Mouse (Mus musculus) ES-Bruce4 (cell line): ENCODE results near the gene Gm3642. TPM values are rescaled to one million over a fixed set of nuclear protein-coding genes. Genes with fewer than 3 reads are reported as not detected.
"Not testable (repeated sequence)": the region's sequence is repeated elsewhere in the genome, so short reads cannot be mapped to it uniquely, and the experiment has no call there.

Experiments used
- H3K27ac ChIP-seq: 2 replicates; pipeline ENCODE4 v1.5.1; 2012; ENCODE audit warnings: low read length, inconsistent platforms; ENCODE audit not compliant: insufficient read depth
- H3K27me3 ChIP-seq: 2 replicates; pipeline ENCODE4 v1.6.1; 2012; ENCODE audit warnings: mild to moderate bottlenecking, low read length, inconsistent platforms; ENCODE audit not compliant: control insufficient read depth, poor library complexity, insufficient read depth, severe bottlenecking
- H3K36me3 ChIP-seq: 2 replicates; pipeline ENCODE4 v1.6.1; 2012; ENCODE audit warnings: inconsistent platforms, mild to moderate bottlenecking, low read length, moderate library complexity; ENCODE audit not compliant: control insufficient read depth, poor library complexity, insufficient read depth, severe bottlenecking
- H3K4me1 ChIP-seq: one replicate; pipeline ENCODE4 v1.8.1; 2011; ENCODE audit warnings: low read length; ENCODE audit not compliant: control insufficient read depth, insufficient read depth
- H3K4me3 ChIP-seq: 2 replicates; pipeline ENCODE4 v1.5.1; 2011; ENCODE audit warnings: low read depth, mild to moderate bottlenecking, low read length
- H3K9ac ChIP-seq: 2 replicates; pipeline ENCODE4 v1.6.1; 2012; ENCODE audit warnings: low read depth, mild to moderate bottlenecking, inconsistent platforms; ENCODE audit not compliant: poor library complexity, severe bottlenecking
- H3K9me3 ChIP-seq: replicated peaks from 2 replicates; pipeline ENCODE4 v1.6.1; 2012; ENCODE audit warnings: mild to moderate bottlenecking, low read length, inconsistent platforms; ENCODE audit not compliant: control insufficient read depth, poor library complexity, insufficient read depth, severe bottlenecking
- polyA plus RNA-seq: library from polyadenylated mRNA; stranded (reverse); fragments of >200 nt; gene quantifications from 2 replicates; pipeline ENCODE4 v1.2.4, GENCODE M21; 2011; ENCODE audit warnings: low read depth; ENCODE audit not compliant: missing spikeins, insufficient read depth, insufficient read length

Gene Gm3642
- polyA plus RNA-seq: not detected in 2 replicates

- H3K27ac ChIP-seq, H3K27me3 ChIP-seq, H3K4me1 ChIP-seq, H3K9ac ChIP-seq, H3K4me3 ChIP-seq, H3K9me3 ChIP-seq, H3K36me3 ChIP-seq: not testable (repeated sequence)
Measured at GRCm38 (mm10) chr14:6840211-6840610, at the start of gene Gm3642. Gene Gm3642, minus strand, starts transcription at chr14:6840311.

DNA sequence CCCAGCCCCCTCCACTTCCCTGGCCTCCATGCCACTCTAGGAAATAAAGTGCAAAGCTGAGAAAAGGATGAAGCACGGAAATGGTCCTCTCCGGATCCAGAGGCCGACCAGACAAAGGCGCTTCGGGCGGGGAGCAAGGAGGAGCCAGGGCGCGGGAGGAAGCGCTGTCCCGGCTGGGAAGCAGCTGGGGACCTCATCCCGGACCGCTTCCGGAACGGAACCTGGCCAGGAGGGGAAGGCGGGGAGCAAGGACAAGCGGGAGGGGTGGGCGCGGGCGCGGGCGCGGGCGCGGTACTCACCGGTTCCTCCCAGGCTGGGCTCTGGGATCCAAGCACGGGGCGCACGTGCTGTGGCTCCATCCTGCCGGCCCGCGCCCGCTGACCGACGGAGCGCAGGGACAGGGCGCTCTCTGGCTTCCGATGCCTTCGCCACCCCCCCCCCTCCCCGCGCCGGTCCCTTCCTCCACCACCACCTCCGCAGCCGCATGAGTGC is 49.5 kb upstream of the Gm3642 start, which contains the start of gene Gm3667:
TSS of gene Gm3667 (minus strand) at position 442 of the 492 bp plus-strand sequence.
- H3K4me3 ChIP-seq: peak within 1 kb of the TSS; percentile 55
- H3K4me1 ChIP-seq, H3K36me3 ChIP-seq, H3K9me3 ChIP-seq, H3K27me3 ChIP-seq, H3K27ac ChIP-seq, H3K9ac ChIP-seq: not testable (repeated sequence)

- H3K9me3 ChIP-seq, H3K4me1 ChIP-seq, H3K27me3 ChIP-seq, H3K27ac ChIP-seq, H3K36me3 ChIP-seq, H3K9ac ChIP-seq: not testable (repeated sequence)
- H3K4me3 ChIP-seq: peak overlapping the region; percentile 55; the same call in 1 of the 2 replicates
Measured at GRCm38 (mm10) chr14:6888811-6889210, 48.7 kb upstream of the Gm3642 start.

GRCm38 (mm10) chr14:6823297-6823696 is 16.8 kb downstream of the Gm3642 start:
- not testable (repeated sequence) for H3K36me3 ChIP-seq, H3K4me1 ChIP-seq, H3K27me3 ChIP-seq, H3K9me3 ChIP-seq, H3K9ac ChIP-seq, H3K27ac ChIP-seq, H3K4me3 ChIP-seq

Other genes with a start within 250 kb of the Gm3642 start
- not detected in 2 replicates for gene Gm3629, start 249.7 kb downstream of the Gm3642 start, polyA plus RNA-seq
- not detected in 2 replicates for gene Gm3460, start 217.9 kb downstream of the Gm3642 start, polyA plus RNA-seq
- 0.57 TPM in 1 of 2 replicates, not detected in the other for gene Gm10251, start 156.1 kb downstream of the Gm3642 start, polyA plus RNA-seq
- not detected in 2 replicates for gene Gm8050, start 120.1 kb downstream of the Gm3642 start, polyA plus RNA-seq
- gene Gm3636, start 98.0 kb downstream of the Gm3642 start, polyA plus RNA-seq: 4.4 and 4.9 TPM in 2 replicates
- not detected in 2 replicates for gene Gm8362, start 65.9 kb downstream of the Gm3642 start, polyA plus RNA-seq
- gene Gm3667, start 49.7 kb upstream of the Gm3642 start, polyA plus RNA-seq: 0.64 TPM in 1 of 2 replicates, not detected in the other
- gene Gm6356, start 133.5 kb upstream of the Gm3642 start, polyA plus RNA-seq: not detected in 2 replicates
- 0.36 and 0.58 TPM in 2 replicates for gene Gm10406, start 187.1 kb upstream of the Gm3642 start, polyA plus RNA-seq
- not detected in 2 replicates for gene Gm3685, start 204.7 kb upstream of the Gm3642 start, polyA plus RNA-seq